Mouse (Mus musculus) left cerebral cortex, postnatal 14 days (tissue): Measurements from ENCODE around the gene Vsig2. TPM values are rescaled to one million over a fixed set of nuclear protein-coding genes. Genes with fewer than 3 reads are reported as not detected.

ENCODE experiments used
- total RNA-seq, 2 experiments: library from RNA; stranded (reverse); gene quantifications; 2 replicates each; pipeline ENCODE4 v1.2.3; 2021

Vsig2 gene
- total RNA-seq, 2 experiments from 2014 or later, result 2.8 TPM

Other genes starting within 250 kb of the Vsig2 start
- 1 to 10 TPM; 2.0 TPM for gene Ccdc15, start 190.8 kb upstream of the Vsig2 start, total RNA-seq
- gene Hepacam, start 171.9 kb upstream of the Vsig2 start, total RNA-seq, result 10 to 100 TPM; 58.0 to 61.6 TPM
- gene Robo4, start 137.4 kb upstream of the Vsig2 start, total RNA-seq, result 10 to 100 TPM in 1 of 2 experiments, 1 to 10 TPM in 1; 7.1 to 10.0 TPM
- 10 to 100 TPM; 45.1 to 58.9 TPM for gene Robo3, start 106.0 kb upstream of the Vsig2 start, total RNA-seq
- gene Msantd2, start 49.9 kb upstream of the Vsig2 start, total RNA-seq, result 10 to 100 TPM; 19.2 to 28.3 TPM
- 10 to 100 TPM; 28.8 to 34.2 TPM for gene Esam, start 11.2 kb upstream of the Vsig2 start, total RNA-seq
- 1,000 to 10,000 TPM; 2,700 to 3,013 TPM for gene Nrgn, start 13.6 kb downstream of the Vsig2 start, total RNA-seq
- 10 to 100 TPM; 14.4 to 19.2 TPM for gene Siae, start 16.4 kb downstream of the Vsig2 start, total RNA-seq
- gene Spa17, start 74.5 kb downstream of the Vsig2 start, total RNA-seq, result 1 to 10 TPM; 1.3 TPM
- gene Tbrg1, start 118.1 kb downstream of the Vsig2 start, total RNA-seq, result 10 to 100 TPM; 52.8 to 59.8 TPM
- not detected for gene Panx3, start 130.0 kb downstream of the Vsig2 start, total RNA-seq
- gene Olfr160, start 177.0 kb downstream of the Vsig2 start, total RNA-seq, result not detected
- gene Olfr874, start 205.9 kb downstream of the Vsig2 start, total RNA-seq, result not detected
- not detected for gene Olfr875, start 232.6 kb downstream of the Vsig2 start, total RNA-seq